Mouse (Mus musculus) limb, embryonic 14.5 days (tissue): ENCODE results near the gene Cstad. TPM values are rescaled to one million over a fixed set of nuclear protein-coding genes. Genes with fewer than 3 reads are reported as not detected.

Experiments
- ATAC-seq: fragments of 200-750 bp; cut with Nextera tagmentation; 2 replicates; pipeline ENCODE4 v1.8.0; 2017; ENCODE audit warnings: low read depth, moderate number of reproducible peaks, moderate TSS enrichment; ENCODE audit not compliant: low FRiP score
- DNase-seq: peaks from one replicate; pipeline ENCODE4 v3.0.0-alpha.2; 2015; ENCODE audit warnings: low spot score
- H3K27ac ChIP-seq: fragments of 300-500 bp; sonication (generic); replicated peaks from 2 replicates; pipeline ENCODE4 v1.5.1; 2014; ENCODE audit warnings: low read depth, mild to moderate bottlenecking, low read length, moderate library complexity, mixed read lengths
- H3K27me3 ChIP-seq: fragments of 300-500 bp; sonication (generic); 2 replicates; pipeline ENCODE4 v1.6.1; 2014; ENCODE audit warnings: low read length, mixed read lengths; ENCODE audit not compliant: control insufficient read depth, insufficient read depth
- H3K36me3 ChIP-seq: fragments of 300-500 bp; sonication (generic); 2 replicates; pipeline ENCODE4 v1.6.1; 2014; ENCODE audit warnings: mild to moderate bottlenecking, low read length, moderate library complexity, mixed read lengths; ENCODE audit not compliant: control insufficient read depth, insufficient read depth
- H3K4me1 ChIP-seq: fragments of 300-500 bp; sonication (generic); 2 replicates; pipeline ENCODE4 v1.6.1; 2014; ENCODE audit warnings: antibody characterized with exemption, low read length, mixed read lengths; ENCODE audit not compliant: control insufficient read depth, insufficient read depth
- H3K4me2 ChIP-seq: fragments of 300-500 bp; sonication (generic); replicated peaks from 2 replicates; pipeline ENCODE4 v1.6.1; 2014; ENCODE audit warnings: low read depth, mild to moderate bottlenecking, low read length, moderate library complexity; ENCODE audit not compliant: severe bottlenecking
- H3K4me3 ChIP-seq: fragments of 300-500 bp; sonication (generic); replicated peaks from 2 replicates; pipeline ENCODE4 v1.5.1; 2014; ENCODE audit warnings: low read length
- H3K9ac ChIP-seq: fragments of 300-500 bp; sonication (generic); 2 replicates; pipeline ENCODE4 v1.6.1; 2014; ENCODE audit warnings: mild to moderate bottlenecking, low read depth, low read length, moderate library complexity; ENCODE audit not compliant: severe bottlenecking
- H3K9me3 ChIP-seq: fragments of 300-500 bp; sonication (generic); 2 replicates; pipeline ENCODE4 v1.6.1; 2016; ENCODE audit warnings: low read length; ENCODE audit not compliant: control insufficient read depth
- POLR2A ChIP-seq: fragments of 200-500 bp; IDR thresholded peaks from 2 replicates; pipeline ENCODE4 v1.8.0; 2012; ENCODE audit warnings: inconsistent platforms, mild to moderate bottlenecking, moderate library complexity, borderline replicate concordance; ENCODE audit not compliant: insufficient read depth, insufficient read length; ENCODE audit errors: extremely low read depth
- WGBS: fragments of 180-500 bp; shearing (Covaris S2); extraction: QIAGEN DNeasy Blood & Tissue Kit; methylation state at CpG from one replicate; pipeline ENCODE4 v1.1.7; 2014; 5-methylcytosine and 5-hydroxymethylcytosine counted together
- polyA plus RNA-seq, 2 experiments: library from polyadenylated mRNA; depleted of rRNA in 1 of 2; stranded (reverse) in 1 of 2; unstranded in 1 of 2; fragments of >200 nt; fragmentation: Nextera tagmentation in 1 of 2; extraction: Ambion mirVana in 1 of 2; gene quantifications; 2 replicates each; pipeline versions ENCODE4 v1.2.1 to v1.2.3; 2012 to 2014

Gene Cstad
- polyA plus RNA-seq, 2 experiments: 1.3 to 3.1 TPM

- Histone ChIP-seq H3K27me3 (no peaks in the 10 kb centered on the region), H3K9me3 (no peaks in the 10 kb centered on the region), H3K9ac (peak overlapping the region; percentile 34; the same call in 1 of the 2 replicates), H3K4me3 (no peak overlapping the region), H3K36me3 (no peaks in the 10 kb centered on the region), H3K27ac (peak overlapping the region; percentile 63), H3K4me2 (no peak overlapping the region; the same call in 1 of the 2 replicates), H3K4me1 (peaks cover 26% of the 10 kb centered on the region)
- DNase-seq (peak; percentile 80), ATAC-seq (peak; percentile 64; the same call in 1 of the 2 replicates)
- 13% methylated on average over 11 of the region's 11 CpGs for WGBS
- no peak for TF ChIP-seq POLR2A
Measured at GRCm38 (mm10) chr2:30647303-30647881, 52.6 kb downstream of the Cstad start.

GRCm38 (mm10) chr2:30647882-30648494 is 53.1 kb downstream of the Cstad start:
- WGBS: 19% methylated on average over 13 of the region's 13 CpGs
- H3K36me3 ChIP-seq: no peaks in the 10 kb centered on the region
- no peak overlapping the region for H3K4me3 ChIP-seq
- H3K4me2 ChIP-seq: no peak overlapping the region; the same call in 1 of the 2 replicates
- TF ChIP-seq POLR2A: no peak
- DNase-seq (no peak), ATAC-seq (no peak)
- peak overlapping the region; percentile 13; the same call in 1 of the 2 replicates for H3K27ac ChIP-seq
- H3K27me3 ChIP-seq: no peaks in the 10 kb centered on the region
- no peaks in the 10 kb centered on the region for H3K9me3 ChIP-seq
- H3K4me1 ChIP-seq: peaks cover 32% of the 10 kb centered on the region
- no peak overlapping the region for H3K9ac ChIP-seq

GRCm38 (mm10) chr2:30650249-30650648 is 55.4 kb downstream of the Cstad start:
- peaks cover 40% of the 10 kb centered on the region for H3K4me1 ChIP-seq
- TF ChIP-seq POLR2A: no peak
- 52% methylated on average over 9 of the region's 9 CpGs for WGBS
- no peaks in the 10 kb centered on the region for H3K36me3 ChIP-seq
- DNase-seq: no peak
- H3K27ac ChIP-seq: no peak overlapping the region
- ATAC-seq: no peak
- no peaks in the 10 kb centered on the region for H3K27me3 ChIP-seq
- no peak overlapping the region for H3K4me3 ChIP-seq
- H3K9ac ChIP-seq: no peak overlapping the region
- no peak overlapping the region for H3K4me2 ChIP-seq
- H3K9me3 ChIP-seq: no peaks in the 10 kb centered on the region

GRCm38 (mm10) chr2:30651831-30652230 is 57.0 kb downstream of the Cstad start:
- H3K36me3 ChIP-seq: no peaks in the 10 kb centered on the region
- H3K27ac ChIP-seq: peak overlapping the region; percentile 94
- TF ChIP-seq POLR2A: no peak
- DNase-seq: no peak
- ATAC-seq: no peak
- WGBS: 100% methylated on average over 1 of the region's 1 CpGs
- no peak overlapping the region for H3K9ac ChIP-seq
- peaks cover 40% of the 10 kb centered on the region for H3K4me1 ChIP-seq
- no peak overlapping the region for H3K4me3 ChIP-seq
- H3K4me2 ChIP-seq: no peak overlapping the region
- no peaks in the 10 kb centered on the region for H3K9me3 ChIP-seq
- H3K27me3 ChIP-seq: no peaks in the 10 kb centered on the region

GRCm38 (mm10) chr2:30652581-30653037 is 57.8 kb downstream of the Cstad start:
- peak; percentile 83 for ATAC-seq
- 5% methylated on average over 13 of the region's 13 CpGs for WGBS
- peak overlapping the region; percentile 34 for H3K9ac ChIP-seq

More at GRCm38 (mm10) chr2:30652581-30653037, 57.8 kb downstream of the Cstad start:
- Histone ChIP-seq H3K4me2 (peak overlapping the region; percentile 30; the same call in 1 of the 2 replicates), H3K36me3 (no peaks in the 10 kb centered on the region), H3K9me3 (no peaks in the 10 kb centered on the region), H3K27ac (peak overlapping the region; percentile 94), H3K27me3 (no peaks in the 10 kb centered on the region), H3K4me3 (no peak overlapping the region), H3K4me1 (peaks cover 40% of the 10 kb centered on the region)
- DNase-seq: peak; percentile 74
- no peak for TF ChIP-seq POLR2A
